Mouse (Mus musculus): ENCODE data around the gene Ticrr. TPM values are rescaled to one million over a fixed set of nuclear protein-coding genes. Genes with fewer than 3 reads are reported as not detected.

Gene Ticrr
- polyA plus RNA-seq, 1 experiment from 2014 or later = 1.4 TPM

DNA sequence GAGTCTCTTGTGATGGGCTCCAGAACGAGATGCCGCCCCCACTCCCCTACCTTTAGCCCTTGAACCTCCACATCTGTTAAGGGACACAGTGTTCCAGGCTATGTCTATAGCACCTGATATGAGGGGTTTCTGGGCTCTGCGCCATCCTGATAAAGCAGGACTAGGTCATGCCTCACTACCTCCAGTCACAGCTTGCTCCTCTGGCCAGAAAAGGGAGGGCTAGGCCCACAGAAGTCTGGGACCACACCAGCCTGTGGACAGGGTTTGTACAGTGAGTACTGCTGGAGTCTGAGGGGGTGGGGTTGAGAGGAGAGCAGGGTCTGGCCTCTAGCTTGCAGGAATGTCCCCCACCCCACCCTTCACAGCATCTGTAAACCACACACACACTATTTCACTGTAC, 12.8 kb upstream of the Ticrr start:
- no peaks in the 10 kb centered on the region for H3K27me3 ChIP-seq (replicated peaks)
- no peak for ATAC-seq (ENCODE audit: low FRiP score)
- H3K9ac ChIP-seq (replicated peaks) = no peak overlapping the region
- no peak overlapping the region for H3K27ac ChIP-seq (replicated peaks)
- H3K4me2 ChIP-seq = no peak overlapping the region
- 92% methylated on average over 3 of the region's 3 CpGs for WGBS
- no peaks in the 10 kb centered on the region for H3K36me3 ChIP-seq
- no peaks in the 10 kb centered on the region for H3K9me3 ChIP-seq (replicated peaks)
- H3K4me1 ChIP-seq = no peaks in the 10 kb centered on the region
- no peak overlapping the region for H3K4me3 ChIP-seq (replicated peaks)

GRCm38 (mm10) chr7:79649005-79649404, 11.0 kb upstream of the Ticrr start:
- 5% methylated on average over 3 of the region's 3 CpGs for WGBS
- Histone ChIP-seq H3K4me3 (replicated peaks) (no peak overlapping the region), H3K27me3 (replicated peaks) (no peaks in the 10 kb centered on the region), H3K9me3 (replicated peaks) (no peaks in the 10 kb centered on the region), H3K27ac (replicated peaks) (no peak overlapping the region), H3K4me2 (no peak overlapping the region), H3K9ac (replicated peaks) (no peak overlapping the region), H3K36me3 (no peaks in the 10 kb centered on the region), H3K4me1 (no peaks in the 10 kb centered on the region)
- no peak for ATAC-seq (ENCODE audit: low FRiP score)

DNA sequence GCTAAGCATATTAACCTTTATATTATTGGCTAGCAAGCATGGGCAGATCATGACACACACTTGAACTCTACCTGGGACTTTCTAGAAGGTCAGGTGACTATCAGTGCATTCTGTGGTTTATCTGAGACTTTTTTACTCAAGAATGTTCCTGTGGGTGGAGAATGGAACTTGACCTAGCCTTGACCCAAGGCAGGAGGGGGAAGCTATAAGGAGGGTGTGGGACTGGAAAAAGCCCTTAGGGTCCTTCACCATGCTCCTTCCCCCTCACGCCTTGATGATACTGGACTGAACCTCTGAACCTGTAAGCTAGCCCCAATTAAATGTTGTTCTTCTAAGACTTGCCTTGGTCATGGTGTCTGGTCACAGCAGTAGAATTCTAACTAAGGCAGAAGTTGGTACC, 5.8 kb upstream of the Ticrr start:
- Histone ChIP-seq H3K4me3 (replicated peaks) (no peak overlapping the region), H3K4me1 (no peaks in the 10 kb centered on the region), H3K27ac (replicated peaks) (no peak overlapping the region), H3K36me3 (no peaks in the 10 kb centered on the region), H3K27me3 (replicated peaks) (no peaks in the 10 kb centered on the region), H3K9ac (replicated peaks) (no peak overlapping the region), H3K4me2 (no peak overlapping the region), H3K9me3 (replicated peaks) (no peaks in the 10 kb centered on the region)
- no peak for ATAC-seq (ENCODE audit: low FRiP score)
- WGBS = 67% methylated on average over 1 of the region's 1 CpGs

DNA sequence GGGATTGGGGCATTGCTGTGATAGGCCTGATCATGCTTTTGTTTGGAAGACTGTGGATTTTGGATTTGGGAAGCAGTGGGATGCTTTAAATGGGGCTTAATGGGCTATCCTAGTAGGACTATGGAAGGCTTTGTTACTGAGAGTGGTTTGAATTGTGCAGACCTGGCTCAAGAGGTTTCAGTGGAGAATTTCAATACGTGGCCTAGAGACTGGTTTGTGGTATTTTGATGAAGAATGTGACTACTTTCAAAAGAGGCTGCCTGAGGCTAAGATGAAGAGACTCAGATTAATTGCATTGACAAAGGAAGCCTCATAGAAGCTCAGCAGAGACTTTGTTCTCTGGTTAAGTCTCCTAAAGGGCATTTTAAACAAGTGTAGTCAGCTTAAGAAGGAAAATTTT, 5.4 kb upstream of the Ticrr start:
- Histone ChIP-seq H3K27ac (replicated peaks) (no peak overlapping the region), H3K27me3 (replicated peaks) (no peaks in the 10 kb centered on the region), H3K9me3 (replicated peaks) (no peaks in the 10 kb centered on the region), H3K4me1 (peaks cover 3% of the 10 kb centered on the region), H3K36me3 (no peaks in the 10 kb centered on the region), H3K4me3 (replicated peaks) (no peak overlapping the region), H3K4me2 (no peak overlapping the region), H3K9ac (replicated peaks) (no peak overlapping the region)
- 27% methylated on average over 1 of the region's 1 CpGs for WGBS
- no peak for ATAC-seq (ENCODE audit: low FRiP score)

- Histone ChIP-seq H3K4me2 (peak overlapping the region; percentile 100), H3K4me3 (replicated peaks) (peak overlapping the region; percentile 87), H3K36me3 (no peaks in the 10 kb centered on the region), H3K27ac (replicated peaks) (no peak overlapping the region), H3K27me3 (replicated peaks) (no peaks in the 10 kb centered on the region; the same call in 1 of the 2 replicates), H3K9me3 (replicated peaks) (no peaks in the 10 kb centered on the region), H3K4me1 (peaks cover 15% of the 10 kb centered on the region), H3K9ac (replicated peaks) (peak overlapping the region; percentile 42)
- under 1% methylated on average over 73 of the region's 73 CpGs for WGBS
- peak; percentile 33 for ATAC-seq (ENCODE audit: low FRiP score)
Measured at GRCm38 (mm10) chr7:79660291-79661150, 525 bp downstream of the Ticrr start.

- H3K27ac ChIP-seq (replicated peaks) = no peak overlapping the region
- peak overlapping the region; percentile 100 for H3K4me2 ChIP-seq
- no peaks in the 10 kb centered on the region; the same call in 1 of the 2 replicates for H3K27me3 ChIP-seq (replicated peaks)
- no peaks in the 10 kb centered on the region for H3K9me3 ChIP-seq (replicated peaks)
- H3K4me1 ChIP-seq = peaks cover 15% of the 10 kb centered on the region
- H3K4me3 ChIP-seq (replicated peaks) = peak overlapping the region; percentile 87
- H3K9ac ChIP-seq (replicated peaks) = peak overlapping the region; percentile 42
- 17% methylated on average over 5 of the region's 5 CpGs for WGBS
- ATAC-seq (ENCODE audit: low FRiP score) = no peak
- H3K36me3 ChIP-seq = no peaks in the 10 kb centered on the region
Measured at GRCm38 (mm10) chr7:79661253-79661890, 1.4 kb downstream of the Ticrr start.

GRCm38 (mm10) chr7:79666690-79667089, 6.7 kb downstream of the Ticrr start:
- no peak for ATAC-seq (ENCODE audit: low FRiP score)
- Histone ChIP-seq H3K27me3 (replicated peaks) (no peaks in the 10 kb centered on the region), H3K27ac (replicated peaks) (no peak overlapping the region), H3K4me2 (no peak overlapping the region), H3K9ac (replicated peaks) (no peak overlapping the region), H3K4me3 (replicated peaks) (no peak overlapping the region), H3K9me3 (replicated peaks) (no peaks in the 10 kb centered on the region), H3K36me3 (no peaks in the 10 kb centered on the region), H3K4me1 (no peaks in the 10 kb centered on the region; the same call in 1 of the 2 replicates)

- H3K27ac ChIP-seq (replicated peaks) = no peak overlapping the region
- H3K4me2 ChIP-seq = no peak overlapping the region
- no peak overlapping the region for H3K4me3 ChIP-seq (replicated peaks)
- H3K27me3 ChIP-seq (replicated peaks) = no peaks in the 10 kb centered on the region
- H3K36me3 ChIP-seq = no peaks in the 10 kb centered on the region
- no peaks in the 10 kb centered on the region for H3K9me3 ChIP-seq (replicated peaks)
- WGBS = 97% methylated on average over 4 of the region's 4 CpGs
- ATAC-seq (ENCODE audit: low FRiP score) = no peak
- H3K4me1 ChIP-seq = no peaks in the 10 kb centered on the region
- no peak overlapping the region for H3K9ac ChIP-seq (replicated peaks)
Measured at GRCm38 (mm10) chr7:79670900-79671604, 11.1 kb downstream of the Ticrr start.

GRCm38 (mm10) chr7:79679186-79679585, 19.2 kb downstream of the Ticrr start:
- no peak overlapping the region for H3K27ac ChIP-seq (replicated peaks)
- no peaks in the 10 kb centered on the region for H3K27me3 ChIP-seq (replicated peaks)
- no peaks in the 10 kb centered on the region for H3K4me1 ChIP-seq
- no peak for ATAC-seq (ENCODE audit: low FRiP score)
- H3K9me3 ChIP-seq (replicated peaks) = no peaks in the 10 kb centered on the region
- H3K4me2 ChIP-seq = no peak overlapping the region
- H3K36me3 ChIP-seq = 0 out of 2 replicates have a peak, but pooled peaks cover 3% of the 10 kb centered on the region
- no peak overlapping the region for H3K4me3 ChIP-seq (replicated peaks)
- no peak overlapping the region for H3K9ac ChIP-seq (replicated peaks)

- H3K9ac ChIP-seq (replicated peaks) = no peak overlapping the region
- no peak for ATAC-seq (ENCODE audit: low FRiP score)
- WGBS = 98% methylated on average over 2 of the region's 2 CpGs
- 0 out of 2 replicates have a peak, but pooled peaks cover 3% of the 10 kb centered on the region for H3K36me3 ChIP-seq
- no peaks in the 10 kb centered on the region for H3K4me1 ChIP-seq
- no peak overlapping the region for H3K27ac ChIP-seq (replicated peaks)
- H3K4me2 ChIP-seq = no peak overlapping the region
- H3K4me3 ChIP-seq (replicated peaks) = no peak overlapping the region
- no peaks in the 10 kb centered on the region for H3K27me3 ChIP-seq (replicated peaks)
- H3K9me3 ChIP-seq (replicated peaks) = no peaks in the 10 kb centered on the region
Measured at GRCm38 (mm10) chr7:79680231-79680630, 20.2 kb downstream of the Ticrr start.

- H3K27me3 ChIP-seq (replicated peaks) = no peaks in the 10 kb centered on the region
- H3K4me2 ChIP-seq = no peak overlapping the region
- 88% methylated on average over 8 of the region's 8 CpGs for WGBS
- H3K36me3 ChIP-seq = peaks cover 12% of the 10 kb centered on the region
- H3K4me3 ChIP-seq (replicated peaks) = no peak overlapping the region
- H3K9me3 ChIP-seq (replicated peaks) = no peaks in the 10 kb centered on the region
- ATAC-seq (ENCODE audit: low FRiP score) = no peak
- H3K27ac ChIP-seq (replicated peaks) = no peak overlapping the region
- H3K4me1 ChIP-seq = no peaks in the 10 kb centered on the region
- H3K9ac ChIP-seq (replicated peaks) = no peak overlapping the region
Measured at GRCm38 (mm10) chr7:79696495-79696894, 36.5 kb downstream of the Ticrr start.

Measured in neural tube, embryonic 15.5 days (tissue).